Mouse (Mus musculus): ENCODE measurements around the gene Slc44a5.

GRCm38 (mm10) chr3:154294924-154295834, 321.9 kb downstream of the Slc44a5 start:
- no peak for TF ChIP-seq CTCF (IDR thresholded peaks at IDR 0.05; ENCODE audit: borderline replicate concordance, insufficient read depth, low read length)
- no peak for TF ChIP-seq POLR2A (IDR thresholded peaks at IDR 0.05; ENCODE audit: low read depth, low read length)
